Mouse (Mus musculus) midbrain, postnatal 0 days (tissue): ENCODE data around the gene Cdh11. TPM values are rescaled to one million over a fixed set of nuclear protein-coding genes. Genes with fewer than 3 reads are reported as not detected.

ENCODE experiments used
- ATAC-seq: fragments of 200-750 bp; cut with Nextera tagmentation; 2 replicates; pipeline ENCODE4 v1.8.0; 2017; ENCODE audit warnings: moderate number of reproducible peaks, mild to moderate bottlenecking, moderate TSS enrichment, moderate library complexity; ENCODE audit not compliant: low FRiP score
- DNase-seq: peaks from one replicate; pipeline ENCODE4 v3.0.0-alpha.2; 2015; ENCODE audit warnings: low spot score
- H3K27ac ChIP-seq: fragments of 300-500 bp; sonication (generic); 2 replicates; pipeline ENCODE4 v1.5.1; 2014; ENCODE audit warnings: low read depth, mild to moderate bottlenecking, low read length, mixed read lengths
- H3K27me3 ChIP-seq: fragments of 300-500 bp; sonication (generic); 2 replicates; pipeline ENCODE4 v1.6.1; 2014; ENCODE audit warnings: low read length, control low read depth, mixed read lengths; ENCODE audit not compliant: insufficient read depth
- H3K36me3 ChIP-seq: fragments of 300-500 bp; sonication (generic); 2 replicates; pipeline ENCODE4 v1.6.1; 2014; ENCODE audit warnings: low read length, control low read depth, mixed read lengths; ENCODE audit not compliant: insufficient read depth
- H3K4me1 ChIP-seq: fragments of 300-500 bp; sonication (generic); 2 replicates; pipeline ENCODE4 v1.6.1; 2014; ENCODE audit warnings: mild to moderate bottlenecking, control low read depth, antibody characterized with exemption, low read length, mixed read lengths; ENCODE audit not compliant: insufficient read depth
- H3K4me2 ChIP-seq: fragments of 300-500 bp; sonication (generic); 2 replicates; pipeline ENCODE4 v1.6.1; 2014; ENCODE audit warnings: low read depth, mild to moderate bottlenecking, low read length, mixed read lengths; ENCODE audit not compliant: poor library complexity, severe bottlenecking
- H3K4me3 ChIP-seq: fragments of 300-500 bp; sonication (generic); 2 replicates; pipeline ENCODE4 v1.5.1; 2014; ENCODE audit warnings: low read depth, mild to moderate bottlenecking, low read length, moderate library complexity
- H3K9ac ChIP-seq: fragments of 300-500 bp; sonication (generic); replicated peaks from 2 replicates; pipeline ENCODE4 v1.6.1; 2014; ENCODE audit warnings: mild to moderate bottlenecking, low read length, moderate library complexity, mixed read lengths; ENCODE audit not compliant: poor library complexity, severe bottlenecking
- H3K9me3 ChIP-seq: fragments of 300-500 bp; sonication (generic); 2 replicates; pipeline ENCODE4 v1.6.1; 2016; ENCODE audit warnings: low read length, control low read depth
- CTCF ChIP-seq: IDR thresholded peaks from 2 replicates; pipeline ENCODE4 v1.5.1; 2016; ENCODE audit warnings: antibody characterized with exemption, mild to moderate bottlenecking
- WGBS: fragments of 180-500 bp; shearing (Covaris S2); extraction: QIAGEN DNeasy Blood & Tissue Kit; methylation state at CpG from one replicate; pipeline ENCODE4 v1.1.7; 2014; 5-methylcytosine and 5-hydroxymethylcytosine counted together
- polyA plus RNA-seq: library from polyadenylated mRNA; unstranded; fragments of >200 nt; fragmentation: Nextera tagmentation; extraction: Ambion mirVana; gene quantifications from 2 replicates; pipeline ENCODE4 v1.2.1, GENCODE M21; 2015
- total RNA-seq: library from RNA; depleted of rRNA; stranded (reverse); fragments of >200 nt; gene quantifications from 2 replicates; pipeline ENCODE4 v1.2.3, GENCODE M21; 2014

Gene Cdh11
- total and polyA plus RNA-seq, 2 experiments from 2014 or later = 22.9 to 48.2 TPM

- Histone ChIP-seq H3K36me3 (no peaks in the 10 kb centered on the region), H3K4me1 (no peaks in the 10 kb centered on the region), H3K9ac (peak overlapping the region; percentile 80), H3K27ac (peak overlapping the region; percentile 80), H3K9me3 (no peaks in the 10 kb centered on the region), H3K4me2 (peak overlapping the region; percentile 85), H3K4me3 (peak overlapping the region; percentile 89), H3K27me3 (no peaks in the 10 kb centered on the region)
- under 1% methylated on average over 39 of the region's 42 CpGs for WGBS
- peak; percentile 49 for DNase-seq
- peak; percentile 54 for ATAC-seq
- TF ChIP-seq CTCF = peak; percentile 28
These were observed 1.4 kb downstream of the Cdh11 start for GRCm38 (mm10) chr8:102783821-102784591.

- ATAC-seq = no peak
- Histone ChIP-seq H3K9me3 (no peaks in the 10 kb centered on the region), H3K4me3 (peak overlapping the region; percentile 89), H3K27me3 (no peaks in the 10 kb centered on the region), H3K36me3 (peaks cover 2% of the 10 kb centered on the region; the same call in 1 of the 2 replicates), H3K9ac (peak overlapping the region; percentile 80), H3K4me2 (peak overlapping the region; percentile 85), H3K4me1 (no peaks in the 10 kb centered on the region), H3K27ac (peak overlapping the region; percentile 80; the same call in 1 of the 2 replicates)
- WGBS = 6% methylated on average over 11 of the region's 11 CpGs
- DNase-seq = no peak
- TF ChIP-seq CTCF = no peak
These were observed 2.5 kb downstream of the Cdh11 start for GRCm38 (mm10) chr8:102782707-102783489.

GRCm38 (mm10) chr8:102780899-102781298 is 4.5 kb downstream of the Cdh11 start:
- ATAC-seq (no peak), DNase-seq (peak; percentile 93)
- Histone ChIP-seq H3K4me1 (no peaks in the 10 kb centered on the region), H3K4me3 (peak overlapping the region; percentile 40), H3K36me3 (peaks cover 5% of the 10 kb centered on the region; the same call in 1 of the 2 replicates), H3K9me3 (no peaks in the 10 kb centered on the region), H3K27ac (peak overlapping the region; percentile 27), H3K4me2 (peak overlapping the region; percentile 58), H3K9ac (peak overlapping the region; percentile 47), H3K27me3 (no peaks in the 10 kb centered on the region)
- peak; percentile 99 for TF ChIP-seq CTCF
- whole genome bisulfite sequencing = under 1% methylated on average over 12 of the region's 12 CpGs

GRCm38 (mm10) chr8:102774594-102774993 is 10.8 kb downstream of the Cdh11 start:
- Histone ChIP-seq H3K4me1 (no peaks in the 10 kb centered on the region), H3K27me3 (no peaks in the 10 kb centered on the region), H3K36me3 (peaks cover 6% of the 10 kb centered on the region; the same call in 1 of the 2 replicates), H3K9me3 (no peaks in the 10 kb centered on the region), H3K4me3 (no peak overlapping the region), H3K4me2 (no peak overlapping the region), H3K9ac (no peak overlapping the region), H3K27ac (no peak overlapping the region)
- WGBS = 95% methylated on average over 1 of the region's 1 CpGs
- ATAC-seq (no peak), DNase-seq (no peak)
- no peak for TF ChIP-seq CTCF

GRCm38 (mm10) chr8:102771456-102771855 is 14.0 kb downstream of the Cdh11 start:
- Histone ChIP-seq H3K4me2 (no peak overlapping the region), H3K4me3 (no peak overlapping the region), H3K27me3 (no peaks in the 10 kb centered on the region), H3K9ac (no peak overlapping the region), H3K36me3 (0 out of 2 replicates have a peak, but pooled peaks cover 2% of the 10 kb centered on the region), H3K4me1 (no peaks in the 10 kb centered on the region), H3K9me3 (no peaks in the 10 kb centered on the region), H3K27ac (no peak overlapping the region)
- no peak for TF ChIP-seq CTCF
- 93% methylated on average over 2 of the region's 2 CpGs for WGBS
- ATAC-seq = no peak
- no peak for DNase-seq

GRCm38 (mm10) chr8:102753839-102754238 is 31.6 kb downstream of the Cdh11 start:
- Histone ChIP-seq H3K27ac (no peak overlapping the region), H3K9me3 (no peaks in the 10 kb centered on the region), H3K9ac (no peak overlapping the region), H3K36me3 (no peaks in the 10 kb centered on the region), H3K4me1 (no peaks in the 10 kb centered on the region), H3K4me2 (no peak overlapping the region), H3K27me3 (no peaks in the 10 kb centered on the region), H3K4me3 (no peak overlapping the region)
- ATAC-seq (no peak), DNase-seq (no peak)
- no peak for TF ChIP-seq CTCF
- 86% methylated on average over 5 of the region's 5 CpGs for WGBS
